Mouse (Mus musculus) bone marrow macrophage, adult 2 months (primary cell): ENCODE data around the gene Kmt5c.

Experiments
- CTCF ChIP-seq: IDR thresholded peaks from 2 replicates; pipeline ENCODE4 v1.5.1; 2012; ENCODE audit warnings: low read depth, mild to moderate bottlenecking, low read length, moderate library complexity
- POLR2A ChIP-seq: IDR thresholded peaks from 2 replicates; pipeline ENCODE4 v1.6.1; 2012; ENCODE audit warnings: mild to moderate bottlenecking, low read depth, low read length, borderline replicate concordance

DNA sequence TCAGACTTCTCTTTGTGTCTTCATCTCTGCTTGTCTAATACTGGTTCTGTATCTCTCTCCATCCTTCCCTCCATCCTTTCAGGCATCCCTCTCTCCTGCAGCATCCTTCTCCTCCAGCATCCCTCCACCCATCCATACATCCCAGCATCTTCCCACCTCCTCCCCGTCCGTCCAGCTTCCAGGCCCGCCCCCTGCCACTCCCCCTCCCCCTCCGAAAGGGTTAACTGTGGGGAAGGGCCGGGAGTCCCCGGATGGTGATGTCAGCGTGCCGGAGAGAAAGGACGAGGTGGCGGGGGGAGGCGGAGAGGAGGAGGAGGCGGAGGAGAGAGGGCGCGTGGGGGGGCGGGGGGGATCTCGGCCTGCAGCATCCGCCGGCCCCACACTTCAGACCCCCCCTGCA is 49.5 kb upstream of the Kmt5c start, which contains the start of gene Brsk1:
- TF ChIP-seq CTCF (no peak), POLR2A (no peak)
